Mouse (Mus musculus): ENCODE results near the gene Gnl2. TPM values are rescaled to one million over a fixed set of nuclear protein-coding genes. Genes with fewer than 3 reads are reported as not detected.
A peak's percentile ranks its signal among the peaks of the same experiment; 100 is the strongest.

Gnl2 gene
- polyA plus RNA-seq, 1 experiment from 2014 or later, result 66.2 TPM

- no peak overlapping the region for H3K9ac ChIP-seq (ENCODE audit: low read length)
- H3K4me2 ChIP-seq (ENCODE audit: low read depth, low read length), result no peak overlapping the region
- H3K9me3 ChIP-seq (replicated peaks; ENCODE audit: control insufficient read depth, low read length), result no peaks in the 10 kb centered on the region
- WGBS, result 20% methylated on average over 9 of the region's 9 CpGs
- H3K27ac ChIP-seq (ENCODE audit: low read length), result no peak overlapping the region
- H3K4me3 ChIP-seq (ENCODE audit: low read length), result no peak overlapping the region
- ATAC-seq (replicated peaks; ENCODE audit: extremely low read depth, insufficient read depth, low FRiP score), result no peak
- peaks cover 71% of the 10 kb centered on the region for H3K27me3 ChIP-seq (ENCODE audit: control insufficient read depth, insufficient read depth, low read length)
- H3K4me1 ChIP-seq (ENCODE audit: control insufficient read depth, insufficient read depth, low read length), result peaks cover 6% of the 10 kb centered on the region; the same call in 1 of the 2 replicates
- H3K36me3 ChIP-seq (ENCODE audit: control insufficient read depth, insufficient read depth), result no peaks in the 10 kb centered on the region
Observed at GRCm38 (mm10) chr4:124983893-124984526, 32.4 kb upstream of the Gnl2 start.

DNA sequence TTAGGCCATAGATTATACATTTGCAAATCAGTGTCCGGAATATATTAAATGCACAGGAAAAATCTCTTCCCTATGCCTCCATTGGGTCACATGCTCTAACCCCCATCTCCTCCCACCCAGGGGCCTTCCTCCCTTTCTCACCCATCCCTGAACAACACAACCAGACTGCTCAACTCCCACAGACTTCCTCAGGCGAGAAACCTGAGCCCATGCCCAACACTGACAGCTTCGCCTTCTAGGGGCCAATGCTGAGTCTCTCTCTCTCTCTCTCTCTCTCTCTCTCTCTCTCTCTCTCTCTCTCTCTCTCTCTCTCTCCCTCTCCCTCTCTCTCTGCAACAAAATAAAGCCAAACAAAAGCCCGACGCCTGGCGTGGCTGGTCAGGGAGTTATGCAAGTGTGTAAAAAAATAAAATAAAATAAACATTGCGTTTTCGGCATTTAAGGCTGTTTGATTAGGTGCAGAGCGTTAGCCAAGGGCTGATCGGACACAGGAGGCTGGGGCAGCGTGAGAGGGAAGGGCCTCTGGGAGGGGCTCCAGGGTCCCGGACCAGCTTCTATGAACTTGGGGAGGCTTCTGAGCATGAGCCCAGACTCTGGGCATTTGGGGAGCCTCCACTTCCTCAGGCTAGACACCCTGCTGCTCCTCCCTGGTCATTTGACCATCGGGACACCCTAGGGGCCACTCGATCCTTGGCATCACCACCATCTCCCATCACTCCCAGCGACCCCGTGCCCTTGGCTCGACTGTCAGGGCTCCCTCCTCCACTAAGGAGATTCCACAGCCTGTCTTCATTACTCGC, 31.3 kb upstream of the Gnl2 start:
- H3K27ac ChIP-seq (ENCODE audit: low read length), result no peak overlapping the region
- no peak overlapping the region for H3K4me3 ChIP-seq (ENCODE audit: low read length)
- H3K9ac ChIP-seq (ENCODE audit: low read length), result no peak overlapping the region
- H3K27me3 ChIP-seq (ENCODE audit: control insufficient read depth, insufficient read depth, low read length), result peaks cover 76% of the 10 kb centered on the region
- WGBS, result 12% methylated on average over 18 of the region's 18 CpGs
- peaks cover 10% of the 10 kb centered on the region for H3K4me1 ChIP-seq (ENCODE audit: control insufficient read depth, insufficient read depth, low read length)
- H3K9me3 ChIP-seq (replicated peaks; ENCODE audit: control insufficient read depth, low read length), result no peaks in the 10 kb centered on the region
- no peak for ATAC-seq (replicated peaks; ENCODE audit: extremely low read depth, insufficient read depth, low FRiP score)
- no peaks in the 10 kb centered on the region for H3K36me3 ChIP-seq (ENCODE audit: control insufficient read depth, insufficient read depth)
- no peak overlapping the region for H3K4me2 ChIP-seq (ENCODE audit: low read depth, low read length)

GRCm38 (mm10) chr4:124985671-124986602, 30.4 kb upstream of the Gnl2 start, which contains the start of gene Rspo1:
TSS of gene Rspo1 (plus strand) at chr4:124986430.
- Histone ChIP-seq H3K36me3 (ENCODE audit: control insufficient read depth, insufficient read depth) (no peaks in the 10 kb centered on the region), H3K4me1 (ENCODE audit: control insufficient read depth, insufficient read depth, low read length) (peaks cover 12% of the 10 kb centered on the region), H3K4me2 (ENCODE audit: low read depth, low read length) (peak within 1 kb of the TSS; percentile 59), H3K9ac (ENCODE audit: low read length) (peak within 1 kb of the TSS; percentile 42; the same call in 1 of the 2 replicates), H3K27ac (ENCODE audit: low read length) (no peak within 1 kb of the TSS), H3K4me3 (ENCODE audit: low read length) (peak within 1 kb of the TSS; percentile 44), H3K9me3 (replicated peaks; ENCODE audit: control insufficient read depth, low read length) (no peaks in the 10 kb centered on the region), H3K27me3 (ENCODE audit: control insufficient read depth, insufficient read depth, low read length) (peaks cover 85% of the 10 kb centered on the region)
- WGBS, result 1% methylated on average over 59 of the region's 62 CpGs
- no peak; the same call in 1 of the 2 replicates for ATAC-seq (replicated peaks; ENCODE audit: extremely low read depth, insufficient read depth, low FRiP score)

- Histone ChIP-seq H3K27ac (ENCODE audit: low read length) (no peak overlapping the region), H3K9me3 (replicated peaks; ENCODE audit: control insufficient read depth, low read length) (no peaks in the 10 kb centered on the region), H3K36me3 (ENCODE audit: control insufficient read depth, insufficient read depth) (no peaks in the 10 kb centered on the region), H3K4me1 (ENCODE audit: control insufficient read depth, insufficient read depth, low read length) (peaks cover 12% of the 10 kb centered on the region), H3K9ac (ENCODE audit: low read length) (peak overlapping the region; percentile 42; the same call in 1 of the 2 replicates), H3K4me2 (ENCODE audit: low read depth, low read length) (peak overlapping the region; percentile 59), H3K27me3 (ENCODE audit: control insufficient read depth, insufficient read depth, low read length) (peaks cover 92% of the 10 kb centered on the region), H3K4me3 (ENCODE audit: low read length) (peak overlapping the region; percentile 44)
- ATAC-seq (replicated peaks; ENCODE audit: extremely low read depth, insufficient read depth, low FRiP score), result no peak; the same call in 1 of the 2 replicates
- 5% methylated on average over 44 of the region's 51 CpGs for WGBS
Observed at GRCm38 (mm10) chr4:124986739-124987710, 29.4 kb upstream of the Gnl2 start.

DNA sequence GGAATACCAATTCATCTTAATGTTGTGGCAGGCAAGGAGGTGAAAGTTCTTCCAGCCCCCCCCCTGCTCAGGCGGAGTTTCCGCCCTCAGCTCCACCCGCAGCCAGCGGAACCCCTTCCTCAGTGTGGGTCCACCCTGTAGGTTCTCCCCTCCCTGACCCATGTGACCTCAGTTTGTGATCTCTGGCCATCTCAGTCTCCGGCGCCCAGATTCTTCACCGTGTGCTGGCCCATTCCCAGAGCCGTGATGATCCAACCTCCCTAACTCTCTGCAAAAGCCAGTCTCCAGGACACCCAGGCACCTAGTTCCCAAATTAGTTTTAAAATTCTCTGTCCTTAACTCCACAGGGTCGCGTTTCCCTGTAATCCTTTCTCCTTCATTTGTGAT, 28.7 kb upstream of the Gnl2 start:
- H3K4me3 ChIP-seq (ENCODE audit: low read length), result no peak overlapping the region
- H3K9ac ChIP-seq (ENCODE audit: low read length), result no peak overlapping the region
- no peak overlapping the region for H3K4me2 ChIP-seq (ENCODE audit: low read depth, low read length)
- peaks cover 12% of the 10 kb centered on the region for H3K4me1 ChIP-seq (ENCODE audit: control insufficient read depth, insufficient read depth, low read length)
- no peaks in the 10 kb centered on the region for H3K9me3 ChIP-seq (replicated peaks; ENCODE audit: control insufficient read depth, low read length)
- ATAC-seq (replicated peaks; ENCODE audit: extremely low read depth, insufficient read depth, low FRiP score), result no peak
- 13% methylated on average over 10 of the region's 10 CpGs for WGBS
- H3K27me3 ChIP-seq (ENCODE audit: control insufficient read depth, insufficient read depth, low read length), result peaks cover 88% of the 10 kb centered on the region
- H3K36me3 ChIP-seq (ENCODE audit: control insufficient read depth, insufficient read depth), result no peaks in the 10 kb centered on the region
- no peak overlapping the region for H3K27ac ChIP-seq (ENCODE audit: low read length)

- no peak overlapping the region for H3K27ac ChIP-seq (ENCODE audit: low read length)
- peaks cover 81% of the 10 kb centered on the region for H3K27me3 ChIP-seq (ENCODE audit: control insufficient read depth, insufficient read depth, low read length)
- H3K9ac ChIP-seq (ENCODE audit: low read length), result no peak overlapping the region
- no peak overlapping the region; the same call in 1 of the 2 replicates for H3K4me2 ChIP-seq (ENCODE audit: low read depth, low read length)
- no peak overlapping the region for H3K4me3 ChIP-seq (ENCODE audit: low read length)
- 13% methylated on average over 9 of the region's 9 CpGs for WGBS
- H3K36me3 ChIP-seq (ENCODE audit: control insufficient read depth, insufficient read depth), result no peaks in the 10 kb centered on the region
- no peaks in the 10 kb centered on the region for H3K9me3 ChIP-seq (replicated peaks; ENCODE audit: control insufficient read depth, low read length)
- H3K4me1 ChIP-seq (ENCODE audit: control insufficient read depth, insufficient read depth, low read length), result peaks cover 12% of the 10 kb centered on the region
- no peak for ATAC-seq (replicated peaks; ENCODE audit: extremely low read depth, insufficient read depth, low FRiP score)
Observed at GRCm38 (mm10) chr4:124988382-124988781, 28.0 kb upstream of the Gnl2 start.

DNA sequence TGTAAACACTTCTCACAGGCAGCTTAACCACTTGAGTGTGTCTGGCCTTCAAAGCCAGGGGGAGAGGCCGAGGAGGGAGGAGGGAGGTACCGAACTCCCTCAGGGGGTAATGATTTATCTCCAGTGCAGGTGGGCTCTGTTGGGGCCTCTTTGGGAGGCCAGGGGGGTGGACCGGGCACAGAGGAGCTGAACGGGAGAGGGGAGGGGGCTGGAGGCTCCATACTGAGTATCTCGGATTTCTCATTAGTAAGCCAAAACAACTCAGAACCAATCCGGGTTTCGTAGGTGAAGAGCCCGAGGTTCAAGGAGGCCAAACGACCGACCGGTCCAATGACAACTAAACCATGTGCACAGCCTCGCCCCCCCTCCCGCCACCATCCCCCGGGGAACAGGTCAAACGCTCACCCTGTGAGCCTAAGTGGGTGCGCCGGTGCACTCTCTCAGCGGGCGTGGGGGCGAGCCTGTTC, 26.6 kb upstream of the Gnl2 start:
- Histone ChIP-seq H3K4me1 (ENCODE audit: control insufficient read depth, insufficient read depth, low read length) (peaks cover 12% of the 10 kb centered on the region), H3K4me3 (ENCODE audit: low read length) (no peak overlapping the region), H3K9me3 (replicated peaks; ENCODE audit: control insufficient read depth, low read length) (no peaks in the 10 kb centered on the region), H3K27ac (ENCODE audit: low read length) (no peak overlapping the region), H3K4me2 (ENCODE audit: low read depth, low read length) (peak overlapping the region; percentile 36), H3K9ac (ENCODE audit: low read length) (peak overlapping the region; percentile 21; the same call in 1 of the 2 replicates), H3K36me3 (ENCODE audit: control insufficient read depth, insufficient read depth) (no peaks in the 10 kb centered on the region), H3K27me3 (ENCODE audit: control insufficient read depth, insufficient read depth, low read length) (peaks cover 66% of the 10 kb centered on the region)
- WGBS, result 5% methylated on average over 20 of the region's 20 CpGs
- ATAC-seq (replicated peaks; ENCODE audit: extremely low read depth, insufficient read depth, low FRiP score), result no peak; the same call in 1 of the 2 replicates

- no peak for ATAC-seq (replicated peaks; ENCODE audit: extremely low read depth, insufficient read depth, low FRiP score)
- H3K4me3 ChIP-seq (ENCODE audit: low read length), result no peak overlapping the region
- peak overlapping the region; percentile 21; the same call in 1 of the 2 replicates for H3K9ac ChIP-seq (ENCODE audit: low read length)
Observed at GRCm38 (mm10) chr4:124990325-124990724, 26.1 kb upstream of the Gnl2 start.

More at GRCm38 (mm10) chr4:124990325-124990724, 26.1 kb upstream of the Gnl2 start:
- peaks cover 64% of the 10 kb centered on the region for H3K27me3 ChIP-seq (ENCODE audit: control insufficient read depth, insufficient read depth, low read length)
- no peak overlapping the region for H3K27ac ChIP-seq (ENCODE audit: low read length)
- WGBS, result 4% methylated on average over 7 of the region's 7 CpGs
- no peaks in the 10 kb centered on the region for H3K9me3 ChIP-seq (replicated peaks; ENCODE audit: control insufficient read depth, low read length)
- no peaks in the 10 kb centered on the region for H3K36me3 ChIP-seq (ENCODE audit: control insufficient read depth, insufficient read depth)
- H3K4me1 ChIP-seq (ENCODE audit: control insufficient read depth, insufficient read depth, low read length), result peaks cover 12% of the 10 kb centered on the region
- peak overlapping the region; percentile 36 for H3K4me2 ChIP-seq (ENCODE audit: low read depth, low read length)
